Mouse (Mus musculus) stomach, embryonic 14.5 days (tissue): Measurements from ENCODE around the gene Phactr3. TPM values are rescaled to one million over a fixed set of nuclear protein-coding genes. Genes with fewer than 3 reads are reported as not detected.

ENCODE experiments used
- ATAC-seq: fragments of 200-750 bp; cut with Nextera tagmentation; 2 replicates; pipeline ENCODE4 v1.8.0; 2017; ENCODE audit warnings: low read depth, moderate TSS enrichment; ENCODE audit not compliant: insufficient number of reproducible peaks, insufficient read depth, low FRiP score
- H3K27ac ChIP-seq: fragments of 300-500 bp; sonication (generic); 2 replicates; pipeline ENCODE4 v1.5.1; 2014; ENCODE audit warnings: mild to moderate bottlenecking, low read length, moderate library complexity, mixed read lengths
- H3K27me3 ChIP-seq: fragments of 300-500 bp; sonication (generic); 2 replicates; pipeline ENCODE4 v1.6.1; 2014; ENCODE audit warnings: low read length, control low read depth, mixed read lengths; ENCODE audit not compliant: control insufficient read depth, insufficient read depth
- H3K36me3 ChIP-seq: fragments of 300-500 bp; sonication (generic); 2 replicates; pipeline ENCODE4 v1.6.1; 2014; ENCODE audit warnings: mild to moderate bottlenecking, control low read depth, low read length, moderate library complexity, mixed read lengths; ENCODE audit not compliant: control insufficient read depth, insufficient read depth
- H3K4me1 ChIP-seq: fragments of 300-500 bp; sonication (generic); 2 replicates; pipeline ENCODE4 v1.6.1; 2014; ENCODE audit warnings: low read length, control low read depth, mixed read lengths; ENCODE audit not compliant: control insufficient read depth, insufficient read depth
- H3K4me2 ChIP-seq: fragments of 300-500 bp; sonication (generic); replicated peaks from 2 replicates; pipeline ENCODE4 v1.6.1; 2014; ENCODE audit warnings: low read depth, low read length, control low read depth
- H3K4me3 ChIP-seq: fragments of 300-500 bp; sonication (generic); 2 replicates; pipeline ENCODE4 v1.5.1; 2014; ENCODE audit warnings: low read depth, low read length, control low read depth
- H3K9ac ChIP-seq: fragments of 300-500 bp; sonication (generic); replicated peaks from 2 replicates; pipeline ENCODE4 v1.6.1; 2014; ENCODE audit warnings: low read depth, mild to moderate bottlenecking, control low read depth, low read length, moderate library complexity, mixed read lengths
- H3K9me3 ChIP-seq: fragments of 300-500 bp; sonication (generic); 2 replicates; pipeline ENCODE4 v1.6.1; 2016; ENCODE audit warnings: low read depth, low read length, control low read depth; ENCODE audit not compliant: control insufficient read depth
- WGBS: fragments of 180-500 bp; shearing (Covaris S2); extraction: QIAGEN DNeasy Blood & Tissue Kit; methylation state at CpG from one replicate; pipeline ENCODE4 v1.1.7; 2014; 5-methylcytosine and 5-hydroxymethylcytosine counted together
- polyA plus RNA-seq: library from polyadenylated mRNA; unstranded; fragments of >200 nt; fragmentation: Nextera tagmentation; extraction: Ambion mirVana; gene quantifications from 2 replicates; pipeline ENCODE4 v1.2.1, GENCODE M21; 2014

Gene Phactr3
- polyA plus RNA-seq, 1 experiment from 2014 or later, result 4.6 TPM

GRCm38 (mm10) chr2:178288666-178289065 is 169.9 kb downstream of the Phactr3 start:
- no peaks in the 10 kb centered on the region for H3K36me3 ChIP-seq
- no peak overlapping the region for H3K27ac ChIP-seq
- H3K4me1 ChIP-seq, result no peaks in the 10 kb centered on the region
- H3K27me3 ChIP-seq, result no peaks in the 10 kb centered on the region
- WGBS, result 77% methylated on average over 3 of the region's 3 CpGs
- H3K4me2 ChIP-seq, result no peak overlapping the region
- no peak for ATAC-seq
- H3K9me3 ChIP-seq, result no peaks in the 10 kb centered on the region
- no peak overlapping the region for H3K9ac ChIP-seq
- no peak overlapping the region for H3K4me3 ChIP-seq

DNA sequence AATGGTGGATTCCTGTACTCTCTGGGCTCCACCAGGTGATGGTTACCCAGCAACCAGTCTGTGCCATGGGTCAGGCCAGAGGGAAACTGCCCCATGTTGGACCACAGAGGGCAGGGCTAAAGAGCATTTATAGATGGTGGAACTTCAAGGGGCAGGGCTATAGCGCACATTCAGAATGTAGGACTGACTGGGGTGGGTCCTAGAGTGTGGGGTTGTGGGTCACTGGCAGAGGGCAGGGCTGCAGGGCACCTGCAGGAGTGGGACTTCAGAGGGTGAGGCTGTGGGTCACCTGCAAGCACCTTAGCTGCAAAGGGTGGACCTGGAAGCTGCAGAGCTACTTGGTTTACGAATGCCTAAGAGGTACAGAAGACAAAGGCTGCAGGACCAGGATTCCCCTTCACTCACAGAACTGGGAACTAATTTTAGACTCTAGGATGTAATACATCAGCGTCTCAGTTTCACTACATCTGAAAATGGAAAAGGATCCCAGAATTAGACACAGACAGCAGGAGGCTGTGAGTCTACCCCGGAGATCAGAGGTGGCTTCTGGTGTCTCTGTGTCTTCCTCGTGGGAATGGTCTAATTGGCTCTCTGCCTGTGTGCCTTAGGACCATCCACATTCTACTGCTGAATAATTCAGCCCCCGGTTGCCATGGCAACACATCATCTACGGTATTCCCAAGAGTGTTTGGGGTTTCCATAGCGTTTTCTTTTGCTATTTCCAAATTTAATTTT is 184.8 kb downstream of the Phactr3 start:
- no peaks in the 10 kb centered on the region for H3K9me3 ChIP-seq
- WGBS, result 72% methylated on average over 8 of the region's 8 CpGs

DNA sequence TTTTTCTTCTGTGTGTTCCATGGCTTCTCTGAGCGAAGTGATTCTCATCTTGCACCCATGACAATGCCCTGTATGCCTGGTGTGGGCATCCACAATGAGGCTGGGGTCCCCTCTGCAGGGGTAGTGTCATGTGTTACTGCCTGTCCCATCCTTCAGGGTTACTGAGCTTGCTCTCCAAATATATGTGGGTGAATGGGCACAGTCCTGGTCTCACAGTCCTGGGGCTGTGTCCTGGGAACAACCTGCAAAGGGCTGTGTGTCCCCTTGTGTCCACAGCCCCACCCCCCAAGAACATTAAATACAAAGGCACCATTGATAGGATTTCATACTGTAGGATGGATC is 185.4 kb downstream of the Phactr3 start:
- ATAC-seq, result no peak
- H3K9ac ChIP-seq, result no peak overlapping the region
- H3K9me3 ChIP-seq, result no peaks in the 10 kb centered on the region

More for the DNA sequence above, 184.8 kb downstream of the Phactr3 start:
- H3K9ac ChIP-seq, result no peak overlapping the region
- H3K27ac ChIP-seq, result no peak overlapping the region
- H3K4me1 ChIP-seq, result no peaks in the 10 kb centered on the region
- no peaks in the 10 kb centered on the region for H3K36me3 ChIP-seq
- no peak for ATAC-seq
- no peak overlapping the region for H3K4me2 ChIP-seq
- no peak overlapping the region for H3K4me3 ChIP-seq
- no peaks in the 10 kb centered on the region for H3K27me3 ChIP-seq

DNA sequence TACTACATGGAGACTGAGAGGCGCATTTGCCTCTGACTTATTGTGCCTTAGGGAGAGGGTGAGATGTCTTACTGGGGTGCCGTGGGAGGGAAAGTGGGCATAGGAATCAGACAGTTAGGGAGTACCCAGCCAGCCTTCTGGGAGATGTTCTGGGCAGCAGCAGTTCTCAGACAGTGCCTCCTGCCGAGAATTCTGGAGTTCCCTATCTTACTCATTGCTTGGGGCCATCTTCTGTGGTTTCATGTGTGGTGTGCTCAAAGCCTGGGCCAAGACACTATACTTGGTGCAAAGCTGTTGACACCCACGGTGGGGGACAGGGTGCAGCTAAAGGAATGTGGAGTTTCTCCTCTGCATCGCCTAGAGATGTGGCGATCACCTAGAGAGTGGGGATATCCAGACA is 185.9 kb downstream of the Phactr3 start:
- H3K4me2 ChIP-seq, result no peak overlapping the region
- no peak for ATAC-seq
- no peak overlapping the region for H3K27ac ChIP-seq
- H3K4me1 ChIP-seq, result no peaks in the 10 kb centered on the region
- H3K36me3 ChIP-seq, result no peaks in the 10 kb centered on the region
- no peaks in the 10 kb centered on the region for H3K9me3 ChIP-seq
- no peak overlapping the region for H3K4me3 ChIP-seq
- 80% methylated on average over 6 of the region's 6 CpGs for WGBS
- no peak overlapping the region for H3K9ac ChIP-seq
- H3K27me3 ChIP-seq, result no peaks in the 10 kb centered on the region

More for the DNA sequence above, 185.4 kb downstream of the Phactr3 start:
- Histone ChIP-seq H3K4me3 (no peak overlapping the region), H3K27ac (no peak overlapping the region), H3K4me2 (no peak overlapping the region), H3K4me1 (no peaks in the 10 kb centered on the region), H3K27me3 (no peaks in the 10 kb centered on the region), H3K36me3 (no peaks in the 10 kb centered on the region)
- 44% methylated on average over 1 of the region's 1 CpGs for WGBS

DNA sequence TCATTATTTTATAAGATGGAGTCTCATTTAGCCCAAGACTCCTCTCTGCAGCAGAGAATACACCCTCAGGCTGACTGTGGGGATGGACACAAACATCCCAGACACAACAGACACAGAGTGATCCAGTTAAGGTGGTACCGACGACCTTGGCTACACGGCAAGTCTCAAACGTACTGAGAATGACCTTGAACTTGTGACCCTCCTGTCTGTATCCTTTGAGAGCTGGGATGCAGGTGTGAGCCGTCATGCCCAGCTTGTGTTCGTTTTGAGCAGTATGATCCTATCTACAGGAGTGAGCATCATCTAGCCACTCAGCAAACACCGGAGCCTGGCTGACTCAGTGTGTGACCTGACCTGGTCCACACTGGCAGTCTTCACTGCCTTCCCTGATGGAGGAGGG is 194.8 kb downstream of the Phactr3 start:
- H3K4me2 ChIP-seq, result no peak overlapping the region
- H3K36me3 ChIP-seq, result no peaks in the 10 kb centered on the region
- no peaks in the 10 kb centered on the region for H3K27me3 ChIP-seq
- ATAC-seq, result no peak
- no peak overlapping the region for H3K4me3 ChIP-seq
- H3K4me1 ChIP-seq, result no peaks in the 10 kb centered on the region
- no peaks in the 10 kb centered on the region for H3K9me3 ChIP-seq
- no peak overlapping the region for H3K9ac ChIP-seq
- WGBS, result 58% methylated on average over 7 of the region's 7 CpGs
- no peak overlapping the region for H3K27ac ChIP-seq

DNA sequence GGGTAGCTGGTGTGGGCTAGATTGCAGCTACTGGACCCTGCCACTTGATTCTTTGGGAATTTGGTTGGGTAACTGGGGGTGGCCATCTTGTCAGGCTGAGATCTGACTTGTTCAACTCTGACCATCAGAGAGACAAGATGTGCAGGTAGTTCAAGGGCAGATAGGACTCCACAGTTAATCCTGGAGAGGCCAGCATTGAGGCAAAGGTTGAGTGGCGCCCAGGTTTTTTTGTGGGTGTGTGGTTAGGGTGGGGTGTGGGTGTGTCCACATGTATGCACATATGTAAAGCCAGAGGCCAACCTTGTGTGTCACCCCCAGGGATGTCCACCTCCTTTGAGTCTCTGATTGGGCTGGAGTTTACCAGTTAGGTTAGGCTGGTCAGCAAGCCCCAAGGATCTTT is 197.5 kb downstream of the Phactr3 start:
- H3K4me1 ChIP-seq, result no peaks in the 10 kb centered on the region
- WGBS, result 88% methylated on average over 1 of the region's 1 CpGs
- no peaks in the 10 kb centered on the region for H3K36me3 ChIP-seq
- no peaks in the 10 kb centered on the region for H3K27me3 ChIP-seq
- no peak overlapping the region for H3K4me2 ChIP-seq
- no peak overlapping the region for H3K4me3 ChIP-seq
- no peak overlapping the region for H3K9ac ChIP-seq
- H3K27ac ChIP-seq, result no peak overlapping the region
- no peaks in the 10 kb centered on the region for H3K9me3 ChIP-seq
- no peak for ATAC-seq

- H3K36me3 ChIP-seq, result no peaks in the 10 kb centered on the region
- no peak overlapping the region for H3K9ac ChIP-seq
- no peak overlapping the region for H3K4me3 ChIP-seq
- H3K9me3 ChIP-seq, result no peaks in the 10 kb centered on the region
- no peaks in the 10 kb centered on the region for H3K27me3 ChIP-seq
- ATAC-seq, result no peak
- no peak overlapping the region for H3K4me2 ChIP-seq
- no peak overlapping the region for H3K27ac ChIP-seq
- H3K4me1 ChIP-seq, result no peaks in the 10 kb centered on the region
- 67% methylated on average over 7 of the region's 7 CpGs for WGBS
These were observed 201.0 kb downstream of the Phactr3 start for GRCm38 (mm10) chr2:178319766-178320165.

- Histone ChIP-seq H3K4me2 (no peak overlapping the region), H3K9me3 (no peaks in the 10 kb centered on the region), H3K36me3 (no peaks in the 10 kb centered on the region), H3K9ac (no peak overlapping the region), H3K27ac (no peak overlapping the region), H3K4me3 (no peak overlapping the region), H3K27me3 (no peaks in the 10 kb centered on the region), H3K4me1 (no peaks in the 10 kb centered on the region)
- ATAC-seq, result no peak
- 80% methylated on average over 10 of the region's 10 CpGs for WGBS
These were observed 202.5 kb downstream of the Phactr3 start for GRCm38 (mm10) chr2:178321271-178321670.

DNA sequence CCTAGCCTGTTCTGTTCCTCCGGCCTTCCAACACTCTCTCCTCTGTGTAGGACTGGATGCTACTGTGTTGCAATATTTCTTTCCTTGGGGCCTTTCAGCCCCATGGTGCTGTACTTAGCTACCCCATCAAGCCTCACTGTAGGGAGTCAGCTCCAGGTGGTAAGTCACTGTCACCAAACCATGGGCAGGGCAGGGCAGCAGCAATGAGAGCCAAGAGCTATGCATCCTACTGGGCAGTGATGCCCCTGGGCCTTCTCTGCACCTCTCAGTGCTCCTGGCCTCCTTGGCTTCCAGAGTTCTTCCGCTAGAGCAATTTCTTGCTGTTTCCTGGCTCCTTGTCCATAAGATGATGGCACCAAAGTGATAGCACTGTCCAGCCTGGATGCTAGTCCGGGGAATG is 205.6 kb downstream of the Phactr3 start:
- no peaks in the 10 kb centered on the region for H3K9me3 ChIP-seq
- no peak overlapping the region for H3K9ac ChIP-seq
- no peak overlapping the region for H3K4me2 ChIP-seq
- no peak for ATAC-seq
- no peaks in the 10 kb centered on the region for H3K36me3 ChIP-seq
- no peaks in the 10 kb centered on the region for H3K27me3 ChIP-seq
- H3K4me3 ChIP-seq, result no peak overlapping the region
- no peak overlapping the region for H3K27ac ChIP-seq
- WGBS, result 95% methylated on average over 3 of the region's 3 CpGs
- H3K4me1 ChIP-seq, result peaks cover 8% of the 10 kb centered on the region; the same call in 1 of the 2 replicates
